Mouse (Mus musculus) CD8-positive naive resting alpha-beta T cell, adult 2 months (primary cell): ENCODE results near the gene Ptpn13.

Experiments
- DNase-seq, 2 experiments: peaks; one replicate each; pipeline ENCODE4 v3.0.0; 2022; ENCODE audit warnings: low read depth in 2 of 2, low spot score in 2 of 2

Gene Ptpn13

DNA sequence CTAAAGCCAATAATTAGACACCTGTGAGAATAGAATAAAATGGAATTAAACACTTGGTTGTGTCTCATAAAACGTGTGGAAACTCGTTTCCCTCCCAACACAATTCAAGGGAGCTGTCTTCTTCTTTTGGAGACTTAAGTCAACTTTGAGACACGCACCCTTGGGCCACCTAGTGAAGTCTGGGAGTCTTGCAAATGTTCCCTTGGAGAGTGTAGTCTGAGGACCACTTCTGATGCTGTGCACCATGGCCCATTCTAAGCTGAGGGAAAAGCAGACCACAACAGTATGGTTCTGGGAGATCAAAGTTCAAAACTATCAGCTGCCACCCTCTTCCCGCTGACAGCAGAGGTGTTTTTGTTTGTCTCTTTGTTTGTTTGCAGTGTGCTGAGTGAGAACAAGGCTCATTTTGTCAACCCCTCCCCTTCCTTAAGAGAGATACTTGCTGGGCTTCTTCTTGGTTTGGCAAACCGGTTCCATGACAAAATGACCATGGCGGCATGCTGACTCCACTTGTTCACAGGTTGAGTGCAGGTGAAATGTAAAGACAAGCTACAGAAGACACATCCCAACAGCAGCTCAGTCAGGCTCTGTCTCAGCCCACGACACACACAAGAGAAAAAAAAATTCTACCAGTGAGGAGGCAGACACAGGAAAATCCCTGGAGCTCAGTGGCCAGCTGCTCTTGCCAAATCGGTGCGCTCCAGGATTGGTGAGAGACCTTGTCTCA is 205.0 kb downstream of the Ptpn13 start:
- DNase-seq, result no peak

DNA sequence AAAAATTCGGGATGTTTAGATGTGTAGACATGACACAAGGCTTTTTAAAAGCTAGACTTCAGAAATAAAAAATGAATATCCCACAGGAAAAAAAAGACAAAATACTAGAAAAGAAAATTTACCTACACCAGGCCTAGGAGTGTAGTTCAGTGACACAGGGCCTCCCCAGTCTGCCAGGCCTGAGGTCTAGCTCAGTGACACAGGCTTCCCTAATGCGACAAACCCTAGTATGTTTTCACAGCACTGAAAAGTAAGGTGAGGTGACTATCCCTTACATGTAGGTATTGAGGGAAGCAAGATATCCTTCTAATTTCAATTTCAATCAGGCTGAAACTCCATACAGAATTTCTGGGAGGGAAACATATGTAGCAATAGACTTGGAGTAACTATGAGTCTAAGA is 212.2 kb downstream of the Ptpn13 start:
- no peak for DNase-seq

- no peak for DNase-seq
Observed at GRCm38 (mm10) chr5:103644167-103644566, 219.2 kb downstream of the Ptpn13 start.

DNA sequence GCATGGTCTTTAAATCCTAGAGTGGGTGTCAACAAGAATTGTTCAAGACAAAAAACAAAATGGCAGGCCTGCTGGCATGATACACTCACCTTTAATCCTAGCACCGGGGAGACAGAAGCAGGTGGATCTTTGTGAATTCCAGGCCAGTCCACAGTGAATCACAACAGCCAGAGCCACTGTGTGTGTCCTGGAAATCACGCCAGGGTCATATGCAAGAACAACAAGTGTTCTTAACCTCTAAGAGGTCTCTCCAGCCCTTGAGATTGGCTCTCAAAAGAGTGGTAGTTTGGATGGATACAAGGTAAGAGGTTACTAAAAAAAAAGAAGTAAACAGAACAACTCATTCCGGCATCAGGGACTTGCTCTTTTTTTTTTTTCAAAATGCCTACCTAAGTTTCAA is 222.3 kb downstream of the Ptpn13 start:
- no peak for DNase-seq
